In genomic region chr8:106936478-106937051, GRCm38 (mm10) we compare ENCODE assay signal across 7 mouse cellular contexts. TPM values are rescaled to one million over a fixed set of nuclear protein-coding genes. Genes with fewer than 3 reads are reported as not detected.
A peak's percentile ranks its signal among the peaks of the same experiment; 100 is the strongest.
DNase-seq lines count a peak whose midpoint lies in the region; ATAC-seq and TF ChIP-seq lines count a peak whose summit lies in the region.

No protein-coding gene starts in this region.

- H3K4me1 ChIP-seq in E14TG2a.4 (replicated peaks; ENCODE audit: low read depth, low read length): peaks cover 84% of the 10 kb centered on the region
- H3K4me1 ChIP-seq in heart, embryonic 15.5 days (replicated peaks): peaks cover 24% of the 10 kb centered on the region
- peaks cover 8% of the 10 kb centered on the region for H3K4me1 ChIP-seq in kidney, postnatal 0 days (replicated peaks; ENCODE audit: insufficient read depth, low read length)
- H3K4me1 ChIP-seq in lung, adult 2 months (ENCODE audit: control insufficient read depth, insufficient read depth, low read length): peaks cover 19% of the 10 kb centered on the region
- peaks cover 6% of the 10 kb centered on the region for H3K4me1 ChIP-seq in olfactory bulb, adult 2 months (ENCODE audit: control insufficient read depth, insufficient read depth, low read length)

- H3K4me3 ChIP-seq in E14TG2a.4 (replicated peaks; ENCODE audit: low read length): peak overlapping the region; percentile 94
- peak overlapping the region; percentile 93 for H3K4me3 ChIP-seq in heart, embryonic 15.5 days
- peak overlapping the region; percentile 97 for H3K4me3 ChIP-seq in kidney, postnatal 0 days (replicated peaks; ENCODE audit: low read depth, low read length)
- H3K4me3 ChIP-seq in lung, adult 2 months (replicated peaks; ENCODE audit: extremely low read depth, low read depth, low read length): peak overlapping the region; percentile 78
- H3K4me3 ChIP-seq in olfactory bulb, adult 2 months (ENCODE audit: insufficient read depth, low read depth, low read length): peak overlapping the region; percentile 57

- peak overlapping the region; percentile 92 for H3K27ac ChIP-seq in heart, embryonic 15.5 days
- peak overlapping the region; percentile 94 for H3K27ac ChIP-seq in kidney, postnatal 0 days
- no peak overlapping the region for H3K27ac ChIP-seq in olfactory bulb, adult 2 months (ENCODE audit: insufficient read depth, low read depth, low read length)

- no peaks in the 10 kb centered on the region for H3K27me3 ChIP-seq in E14TG2a.4 (ENCODE audit: insufficient read depth, low read length)
- H3K27me3 ChIP-seq in heart, embryonic 15.5 days: no peaks in the 10 kb centered on the region
- H3K27me3 ChIP-seq in kidney, postnatal 0 days (ENCODE audit: insufficient read depth, low read length): no peaks in the 10 kb centered on the region

- peak; percentile 7 for DNase-seq in T-cell, adult 2 months (ENCODE audit: low spot score)
- DNase-seq in embryo, embryonic 11 days: peak; percentile 68
- DNase-seq in kidney, postnatal 0 days (ENCODE audit: low spot score): peak; percentile 83
- no peak for DNase-seq in lung, adult 2 months

- no peak for ATAC-seq in heart, embryonic 15.5 days (replicated peaks; ENCODE audit: insufficient number of reproducible peaks, insufficient read depth, low FRiP score, low read depth)
- ATAC-seq in kidney, postnatal 0 days (replicated peaks; ENCODE audit: low FRiP score, low read depth): peak; percentile 41

- no peak for TF ChIP-seq CTCF in E14TG2a.4 (conservative IDR thresholded peaks at IDR 0.05; ENCODE audit: low read length)
- no peak for TF ChIP-seq CTCF in kidney, postnatal 0 days (IDR thresholded peaks at IDR 0.05; ENCODE audit: low read depth)
- no peak for TF ChIP-seq CTCF in lung, adult 2 months (IDR thresholded peaks at IDR 0.05; ENCODE audit: insufficient read depth, low read length)
- TF ChIP-seq CTCF in olfactory bulb, adult 2 months (IDR thresholded peaks at IDR 0.05; ENCODE audit: insufficient read depth, low read depth, low read length): no peak

- 1% methylated on average over 26 of the region's 26 CpGs for WGBS in heart, embryonic 15.5 days
- WGBS in kidney, postnatal 0 days: 0% methylated on average over 24 of the region's 26 CpGs
- under 1% methylated on average over 26 of the region's 26 CpGs for WGBS in lung, adult 2 months
- under 1% methylated on average over 26 of the region's 26 CpGs for WGBS in olfactory bulb, adult 2 months

- no peak for TF ChIP-seq POLR2A in lung, adult 2 months (IDR thresholded peaks at IDR 0.05; ENCODE audit: borderline replicate concordance, extremely low read depth, low read depth, low read length)
- TF ChIP-seq POLR2A in olfactory bulb, adult 2 months (IDR thresholded peaks at IDR 0.05; ENCODE audit: insufficient read depth, low read depth, low read length): no peak

- H3K9ac ChIP-seq in heart, embryonic 15.5 days: peak overlapping the region; percentile 80
- H3K9ac ChIP-seq in kidney, postnatal 0 days (ENCODE audit: low read depth, low read length): peak overlapping the region; percentile 95

- H3K9me3 ChIP-seq in E14TG2a.4 (ENCODE audit: low read length): no peaks in the 10 kb centered on the region
- no peaks in the 10 kb centered on the region for H3K9me3 ChIP-seq in heart, embryonic 15.5 days (replicated peaks)
- H3K9me3 ChIP-seq in kidney, postnatal 0 days (replicated peaks; ENCODE audit: low read length): no peaks in the 10 kb centered on the region

- peak overlapping the region; percentile 84 for H3K4me2 ChIP-seq in heart, embryonic 15.5 days
- H3K4me2 ChIP-seq in kidney, postnatal 0 days (ENCODE audit: low read length): peak overlapping the region; percentile 92

- H3K36me3 ChIP-seq in E14TG2a.4 (ENCODE audit: insufficient read depth, low read length): peaks cover 33% of the 10 kb centered on the region
- H3K36me3 ChIP-seq in heart, embryonic 15.5 days: no peaks in the 10 kb centered on the region
- H3K36me3 ChIP-seq in kidney, postnatal 0 days (ENCODE audit: insufficient read depth, low read length): no peaks in the 10 kb centered on the region

RNA-seq across cellular contexts. Expression of gene Sntb2, which starts 1.0 kb away (rescaled TPM):
- polyA plus RNA-seq in heart, embryonic 15.5 days (2015; fragmentation: Nextera tagmentation; extraction: Ambion mirVana): 12.6 and 15.8 TPM in 2 replicates
- 10.1 and 10.5 TPM in 2 replicates for polyA plus RNA-seq in kidney, postnatal 0 days (2015; fragmentation: Nextera tagmentation; extraction: Ambion mirVana)
- polyA plus RNA-seq in lung, adult 2 months (2012; rRNA removed): 9.9 and 12.1 TPM in 2 replicates
- not detected in 2 replicates for polyA plus RNA-seq in olfactory bulb, adult 2 months (2012; ENCODE audit: insufficient read depth, insufficient read length, low replicate concordance, missing spikeins)

RNA-seq across cellular contexts. Expression of gene Utp4, which starts 43.1 kb away (rescaled TPM):
- polyA plus RNA-seq in heart, embryonic 15.5 days (2015; fragmentation: Nextera tagmentation; extraction: Ambion mirVana): 36.4 and 43.1 TPM in 2 replicates
- 59.2 and 62.1 TPM in 2 replicates for polyA plus RNA-seq in kidney, postnatal 0 days (2015; fragmentation: Nextera tagmentation; extraction: Ambion mirVana)
- polyA plus RNA-seq in lung, adult 2 months (2012; rRNA removed): 12.3 and 14.5 TPM in 2 replicates
- polyA plus RNA-seq in olfactory bulb, adult 2 months (2012; ENCODE audit: insufficient read depth, insufficient read length, low replicate concordance, missing spikeins): not detected in 2 replicates

Comparison
In these comparisons a context has a peak if more than half of its experiments do, and no peak if none do; other contexts are left out.
1. RNA of gene Sntb2, which starts 1.0 kb away (polyA plus RNA-seq): 12.6 to 15.8 TPM in heart, embryonic 15.5 days, 9.9 to 12.1 TPM in lung, adult 2 months and 10.1 to 10.5 TPM in kidney, postnatal 0 days; not detected in olfactory bulb, adult 2 months; every median in the first group is over 10 times any median in the second.
2. RNA of gene Utp4, which starts 43.1 kb away (polyA plus RNA-seq): 59.2 to 62.1 TPM in kidney, postnatal 0 days, 36.4 to 43.1 TPM in heart, embryonic 15.5 days and 12.3 to 14.5 TPM in lung, adult 2 months; not detected in olfactory bulb, adult 2 months; every median in the first group is over 10 times any median in the second.
3. Peak in every context shown above with its lines, with median percentiles within 50 percentile points of each other: H3K4me3 ChIP-seq.